Mouse (Mus musculus): ENCODE results near the gene Naa16.

Naa16 gene

DNA sequence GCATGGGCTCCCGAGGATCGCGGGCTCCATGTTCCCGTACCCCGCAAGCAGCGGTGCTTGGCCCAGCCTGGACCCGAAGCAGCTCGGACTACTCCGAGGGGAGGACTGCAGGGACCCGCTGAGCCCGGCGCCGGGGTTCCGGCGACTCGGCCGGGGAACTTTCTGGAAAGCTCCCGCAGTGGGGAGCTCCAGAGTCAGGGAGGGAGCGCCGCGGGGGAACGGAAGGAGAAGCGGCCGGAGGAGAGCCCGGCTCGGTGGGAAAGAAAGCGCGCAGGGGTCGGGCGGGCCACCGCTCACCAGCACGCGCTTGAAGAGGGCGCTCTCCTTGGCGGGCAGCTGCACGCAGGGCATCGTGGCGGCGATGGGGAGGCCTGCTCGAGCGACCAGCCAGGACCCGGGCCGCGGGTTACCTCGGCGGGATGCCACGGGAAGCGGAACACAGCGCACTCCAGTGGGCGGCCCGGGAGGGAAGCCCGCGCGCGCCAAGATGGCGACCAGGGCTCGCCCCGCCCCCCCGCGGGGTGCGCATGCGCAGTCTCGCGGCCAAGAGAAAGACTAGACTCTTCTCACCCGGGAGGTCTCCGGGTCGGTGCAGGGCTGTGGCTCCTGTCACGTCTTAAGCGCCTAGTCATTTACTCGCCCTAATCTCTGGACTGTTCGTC, at the start of gene Naa16:
Gene Naa16, minus strand, starts transcription at position 514 of the 662 bp plus-strand sequence.
- peak; percentile 88 to 98 for DNase-seq

DNA sequence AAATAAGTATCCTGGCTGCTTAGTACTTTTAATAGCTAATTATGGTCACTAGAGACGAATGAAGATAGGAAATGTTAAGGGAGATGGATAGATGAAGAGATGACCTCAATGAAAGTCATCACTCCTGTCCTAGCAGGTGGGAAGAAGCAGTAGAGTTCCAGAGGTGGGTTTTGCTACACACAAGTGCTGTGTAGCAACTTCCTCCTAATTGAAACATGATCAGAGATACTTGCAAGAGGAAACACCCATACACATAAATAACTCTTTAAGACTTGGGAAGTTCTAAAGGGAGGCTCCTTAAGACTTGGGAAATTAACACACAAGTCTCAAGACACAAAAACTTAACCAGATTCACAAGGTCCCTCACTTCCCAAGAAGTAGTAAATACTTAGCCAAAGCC, 43.5 kb upstream of the Naa16 start:
- no peak for DNase-seq

DNA sequence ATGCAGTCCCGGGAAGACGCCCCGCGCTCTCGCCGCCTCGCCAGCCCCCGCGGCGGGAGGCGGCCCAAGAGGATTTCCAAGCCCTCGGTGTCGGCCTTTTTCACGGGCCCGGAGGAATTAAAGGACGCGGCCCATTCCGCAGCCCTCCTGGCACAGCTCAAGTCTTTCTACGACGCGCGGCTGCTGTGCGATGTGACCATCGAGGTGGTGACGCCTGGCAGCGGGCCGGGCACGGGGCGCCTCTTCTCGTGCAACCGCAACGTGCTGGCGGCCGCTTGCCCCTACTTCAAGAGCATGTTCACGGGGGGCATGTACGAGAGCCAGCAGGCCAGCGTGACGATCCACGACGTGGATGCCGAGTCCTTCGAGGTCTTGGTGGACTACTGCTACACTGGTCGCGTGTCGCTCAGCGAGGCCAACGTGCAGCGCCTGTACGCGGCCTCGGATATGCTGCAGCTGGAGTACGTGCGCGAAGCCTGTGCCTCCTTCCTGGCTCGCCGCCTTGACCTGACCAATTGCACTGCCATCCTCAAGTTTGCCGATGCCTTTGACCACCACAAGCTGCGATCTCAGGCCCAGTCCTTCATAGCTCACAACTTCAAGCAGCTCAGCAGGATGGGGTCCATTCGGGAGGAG, 36.3 kb upstream of the Naa16 start:
- peak; percentile 16 to 26 for DNase-seq

DNA sequence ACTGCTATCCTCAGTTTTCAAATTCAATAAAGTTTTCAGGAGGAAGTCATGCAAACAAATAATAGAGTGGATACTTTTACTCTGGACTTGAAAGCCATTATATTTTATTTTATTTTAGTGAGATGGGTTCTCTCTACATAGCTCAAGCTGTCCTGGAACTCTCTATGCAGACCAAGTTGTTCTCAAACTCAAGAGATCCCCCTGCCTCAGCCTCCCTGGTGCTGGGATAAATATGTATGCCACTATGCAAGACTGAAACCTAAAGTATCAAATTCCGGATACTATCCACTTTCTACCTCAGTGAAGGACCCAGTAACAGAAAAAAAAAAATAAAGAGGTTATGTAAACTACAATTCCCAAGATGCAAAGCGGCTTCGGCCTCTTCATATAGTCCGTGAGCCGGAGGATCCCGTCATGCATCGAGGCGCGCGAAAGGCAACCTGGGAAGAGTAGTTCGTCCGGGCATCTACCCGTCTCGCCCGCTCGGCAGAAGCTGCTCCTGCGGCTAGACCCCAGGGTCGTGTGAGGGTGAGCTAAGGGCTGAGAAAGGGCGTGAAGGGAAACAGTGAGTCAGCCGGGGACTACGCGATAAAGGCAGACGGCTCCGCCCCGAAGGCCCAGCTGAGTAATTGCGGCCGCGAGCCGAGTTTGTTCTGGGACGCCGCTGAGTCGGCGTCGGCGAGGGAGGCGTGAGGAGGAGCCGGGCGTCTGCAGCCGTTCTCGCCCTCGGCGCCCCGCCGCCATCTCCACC, 35.6 kb upstream of the Naa16 start, which contains the start of gene Kbtbd7:
Gene Kbtbd7, plus strand, starts transcription at position 533 of the 751 bp plus-strand sequence.
- DNase-seq: peak; percentile 91 to 96

DNA sequence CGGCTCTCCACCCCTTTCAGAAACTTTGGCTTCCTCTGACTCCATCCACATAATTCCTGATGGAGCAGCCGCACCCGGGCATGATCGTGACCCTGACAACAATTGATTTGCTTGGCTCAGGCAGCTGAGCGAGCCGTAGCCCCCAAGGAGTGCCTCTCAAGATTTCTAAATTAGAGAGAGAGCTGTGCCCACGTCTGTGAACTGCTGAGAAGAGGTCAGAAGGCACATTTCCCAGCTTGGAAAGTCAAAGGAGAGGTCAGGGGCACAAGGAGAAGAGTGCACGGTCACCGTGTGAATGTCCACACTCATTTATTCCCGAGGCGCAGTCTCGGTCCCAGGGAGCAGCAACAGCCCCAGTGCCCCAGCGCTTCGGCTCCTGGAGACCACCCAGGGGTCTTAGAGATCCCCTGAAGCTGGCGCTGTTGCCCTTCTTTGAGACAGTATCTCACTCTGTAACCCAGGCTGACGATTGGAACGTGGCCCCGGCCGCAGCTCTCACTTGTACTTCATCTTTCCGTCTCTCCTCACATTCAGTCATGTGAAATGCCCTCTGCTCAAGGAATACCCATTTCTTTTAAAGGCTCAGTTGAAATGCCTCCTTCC, 29.6 kb upstream of the Naa16 start:
- no peak for DNase-seq

DNA sequence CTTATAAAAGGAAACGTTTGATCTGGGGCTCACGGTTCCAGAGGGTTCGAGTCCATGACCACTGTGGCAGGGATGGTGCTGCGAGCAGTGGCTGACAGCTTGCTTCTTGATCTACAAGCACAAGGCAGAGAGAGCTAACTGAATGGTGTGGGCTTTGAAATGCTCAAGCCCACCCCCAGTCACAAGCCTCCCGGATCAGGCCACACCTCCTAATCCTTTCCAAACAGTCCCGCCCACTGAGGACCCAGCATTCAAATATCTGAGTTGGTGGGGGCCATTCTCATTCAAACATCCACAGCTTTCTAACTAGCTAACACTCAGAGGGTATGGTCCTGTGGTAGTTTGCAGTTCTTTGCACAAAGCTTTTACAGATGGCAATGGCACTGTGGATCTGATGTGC, 22.5 kb upstream of the Naa16 start:
- DNase-seq: no peak

DNA sequence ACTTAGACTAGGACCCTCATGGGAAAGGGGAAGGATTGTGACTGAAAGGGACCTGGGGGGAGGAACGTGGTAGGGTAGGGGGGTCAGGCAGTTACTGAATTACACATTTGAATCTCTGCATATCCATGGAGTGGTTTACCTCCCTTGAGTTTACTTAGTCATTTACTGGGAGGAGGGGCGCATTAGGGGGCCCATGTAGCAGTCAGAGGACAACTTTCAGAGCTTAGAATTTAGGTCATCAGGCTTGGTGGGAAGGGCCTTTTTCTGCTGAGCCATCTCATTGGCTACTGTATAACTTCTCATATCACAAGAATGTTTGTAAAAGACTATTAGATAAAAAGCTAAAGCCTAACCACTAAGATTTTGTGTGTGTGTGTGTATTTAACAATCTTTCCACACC, 20.1 kb upstream of the Naa16 start:
- DNase-seq: no peak

DNA sequence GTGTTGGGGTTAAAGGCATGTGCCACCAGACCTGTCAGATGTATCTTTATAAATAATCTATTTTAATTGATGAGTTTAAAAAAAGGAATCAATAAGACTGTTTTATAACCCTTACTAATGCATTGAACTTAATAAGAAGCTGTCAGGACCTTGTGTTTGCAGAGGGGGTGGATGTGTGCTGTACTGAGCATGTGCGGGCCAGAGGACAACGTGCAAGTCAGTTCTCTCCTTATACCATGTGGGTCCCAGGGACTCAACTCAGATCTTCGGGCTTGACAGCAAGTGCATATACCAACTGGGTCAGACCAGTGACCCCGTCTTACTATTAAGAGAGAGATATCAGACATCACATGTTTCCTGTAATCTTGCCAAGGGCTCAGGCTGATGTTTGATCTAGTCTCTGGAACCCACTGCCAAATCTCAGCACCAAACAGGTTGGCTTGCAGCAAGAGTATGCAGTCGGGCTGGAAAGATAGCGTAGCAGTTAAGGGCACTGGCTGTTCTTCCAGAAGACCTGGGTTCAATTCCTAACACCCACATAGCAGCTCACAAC, 18.8 kb upstream of the Naa16 start:
- no peak for DNase-seq

DNA sequence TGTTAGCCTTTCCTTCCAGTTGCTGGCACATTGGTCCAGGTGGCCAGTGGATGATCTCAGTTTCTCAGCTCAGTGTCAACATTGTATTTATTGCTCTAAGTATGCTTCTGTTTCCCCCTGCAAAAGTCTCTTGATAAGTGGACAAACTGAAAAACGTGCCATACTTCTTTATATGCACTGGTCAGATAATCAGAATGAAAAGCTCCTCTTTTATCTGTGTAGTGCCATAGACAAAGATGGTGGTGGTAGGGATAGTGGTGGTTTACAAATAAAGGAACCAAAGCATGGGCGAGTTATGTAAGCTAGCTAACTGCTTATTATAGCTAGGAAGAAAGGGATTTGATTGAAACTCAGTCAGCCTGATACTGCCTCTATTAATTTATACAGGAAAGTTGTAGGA, 17.1 kb upstream of the Naa16 start:
- DNase-seq: no peak

DNA sequence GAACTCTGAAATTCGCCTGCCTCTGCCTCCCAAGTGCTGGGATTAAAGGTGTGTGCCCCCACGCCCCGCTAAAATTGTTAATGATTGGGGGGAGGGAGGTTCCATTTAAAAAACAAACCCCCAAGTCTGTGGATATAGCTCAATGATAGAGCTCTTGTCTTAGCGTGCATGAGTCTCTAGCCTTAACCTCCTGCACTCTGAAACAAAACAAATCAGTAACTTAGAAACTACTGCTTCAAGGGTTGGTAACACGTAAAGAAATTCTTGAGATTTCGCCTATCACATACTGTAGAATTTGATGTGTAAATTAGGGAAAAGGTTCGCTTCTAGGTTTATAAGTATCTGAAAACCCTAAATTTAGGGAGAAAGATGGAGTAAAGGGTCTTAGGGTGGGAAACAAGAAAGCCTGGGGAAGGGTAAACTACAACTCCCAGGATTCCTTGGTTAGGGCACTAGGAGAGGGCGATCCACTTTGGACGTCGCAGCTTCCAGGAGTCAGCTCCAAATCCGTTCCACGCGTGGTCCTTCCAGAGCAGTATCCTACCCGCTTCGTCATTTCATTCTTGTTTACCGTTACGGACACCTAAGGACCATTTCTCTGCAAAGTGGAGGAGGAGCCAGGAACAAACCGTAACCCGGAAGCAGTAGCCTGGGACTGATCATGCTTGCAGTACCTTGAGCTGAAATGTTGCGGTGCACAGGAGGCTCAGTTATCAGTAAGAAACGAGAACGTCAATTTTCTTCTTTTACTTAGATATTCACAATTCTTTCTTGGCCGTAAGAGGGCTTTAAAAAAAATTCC, 6.9 kb upstream of the Naa16 start, which contains the start of gene Mtrf1:
Gene Mtrf1, plus strand, starts transcription at position 452 of the 802 bp plus-strand sequence.
- DNase-seq: peak; percentile 74 to 76

DNA sequence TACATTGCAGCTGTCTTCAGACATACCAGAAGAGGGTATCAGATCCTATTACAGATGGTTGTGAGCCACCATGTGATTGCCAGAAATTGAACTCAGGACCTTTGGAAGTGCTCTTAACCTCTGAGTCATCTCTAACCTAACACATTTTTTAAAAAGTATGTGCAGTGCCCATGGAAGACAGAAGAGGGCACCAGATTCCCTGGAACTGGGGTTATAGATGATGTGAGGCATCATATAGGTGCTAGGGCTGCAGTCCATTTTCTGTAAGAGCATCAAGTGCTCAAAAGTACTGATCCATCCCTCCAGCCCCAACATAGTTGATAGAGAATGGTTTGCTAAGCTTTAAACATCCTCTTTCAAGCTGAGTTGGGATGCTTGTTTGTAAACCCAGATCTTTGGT, 4.0 kb upstream of the Naa16 start:
- peak in 1 of 2 experiments; percentile 12 for DNase-seq

DNA sequence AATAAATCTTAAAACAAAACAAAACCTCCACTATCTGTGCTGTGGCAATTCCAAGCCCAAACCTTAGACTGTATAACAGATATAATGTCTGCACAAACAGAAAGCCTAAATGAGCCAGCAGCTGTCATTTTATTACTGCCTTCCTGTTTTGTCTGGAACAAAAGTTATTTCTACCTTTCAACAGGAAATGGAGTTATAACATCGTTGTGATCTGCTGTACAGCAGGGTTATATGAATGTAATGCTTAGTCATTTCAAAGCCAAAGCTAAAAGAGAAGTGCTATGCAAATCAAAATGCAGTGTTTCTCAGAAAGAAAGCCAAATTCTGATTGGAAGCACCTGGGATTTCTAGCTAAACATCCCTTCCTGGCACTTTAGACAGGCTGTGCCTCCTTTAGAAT, 2.7 kb upstream of the Naa16 start:
- DNase-seq: no peak

DNA sequence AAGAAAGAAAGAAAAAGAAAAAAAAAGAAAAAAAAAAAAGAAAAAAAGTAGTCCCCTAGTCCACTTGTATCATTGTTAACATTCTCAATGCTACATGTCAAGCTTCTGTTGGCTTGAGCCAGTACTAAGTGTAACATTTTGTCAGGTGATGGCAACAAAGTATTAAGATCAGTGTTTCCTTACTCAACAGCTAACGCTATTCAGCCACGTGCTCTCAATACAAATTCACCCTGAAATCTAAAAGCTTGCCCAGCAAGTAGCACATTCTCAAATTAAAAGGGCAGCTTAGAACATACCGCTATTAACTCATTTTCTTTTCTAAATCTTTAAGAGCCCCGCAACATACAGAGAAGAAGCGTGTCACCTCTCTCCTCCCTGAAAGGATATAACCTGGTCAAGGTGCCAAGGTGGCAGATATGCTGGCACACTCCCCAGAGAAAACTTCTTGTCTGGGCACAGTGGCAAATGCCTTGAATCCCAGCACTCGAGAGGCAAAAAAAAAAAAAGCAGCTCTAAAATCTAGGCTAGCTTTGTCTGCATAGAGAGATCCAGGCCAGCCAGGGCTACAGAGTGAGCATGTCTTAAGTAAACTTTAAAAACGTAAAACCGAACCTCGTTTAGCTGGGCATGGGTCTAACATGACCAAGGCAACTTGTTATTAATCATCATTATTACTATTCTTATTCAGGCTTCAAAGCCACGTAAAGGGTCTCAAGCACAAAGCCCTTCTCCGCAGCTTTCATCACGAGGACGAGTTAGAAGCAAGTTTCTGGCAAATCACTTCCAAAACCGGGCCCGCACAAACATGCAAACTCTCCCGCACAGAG, 927 bp downstream of the Naa16 start:
- peak; percentile 61 to 64 for DNase-seq

DNA sequence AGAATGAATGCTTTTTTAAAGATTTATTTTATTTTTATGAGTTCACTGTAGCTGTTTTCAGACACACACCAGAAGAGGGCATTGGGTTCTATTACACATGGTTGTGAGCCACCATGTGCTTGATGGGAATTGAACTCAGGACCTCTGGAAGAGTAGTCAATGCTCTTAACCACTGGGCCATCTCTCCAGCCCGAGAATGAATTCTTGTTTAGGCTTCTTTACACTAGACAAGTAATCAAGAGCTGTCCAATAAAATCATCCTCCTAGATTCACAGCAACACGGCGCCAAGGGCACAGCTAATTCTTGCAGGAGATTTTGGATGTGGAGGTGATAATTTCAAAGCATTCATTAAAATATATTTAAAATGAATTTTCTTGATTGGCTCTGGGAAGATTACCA, 2.3 kb downstream of the Naa16 start:
- no peak for DNase-seq

DNA sequence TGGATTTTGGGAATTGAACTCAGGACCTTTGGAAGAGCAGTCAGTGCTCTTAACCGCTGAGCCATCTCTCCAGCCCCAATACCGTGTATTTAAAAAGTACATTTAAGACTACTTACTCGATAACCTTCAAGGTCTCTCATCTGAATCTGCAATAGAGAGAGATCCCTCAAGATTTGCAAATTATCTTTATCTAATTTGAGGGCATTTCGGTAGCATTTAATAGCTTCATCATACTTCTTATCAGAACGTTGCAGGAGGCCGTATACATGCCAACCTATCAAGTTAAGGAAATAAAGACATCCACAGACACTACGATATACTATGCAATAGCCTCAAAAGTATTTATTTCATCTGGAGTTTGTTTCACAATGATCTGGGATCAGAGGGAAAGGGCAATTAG, 7.5 kb downstream of the Naa16 start:
- no peak for DNase-seq

DNA sequence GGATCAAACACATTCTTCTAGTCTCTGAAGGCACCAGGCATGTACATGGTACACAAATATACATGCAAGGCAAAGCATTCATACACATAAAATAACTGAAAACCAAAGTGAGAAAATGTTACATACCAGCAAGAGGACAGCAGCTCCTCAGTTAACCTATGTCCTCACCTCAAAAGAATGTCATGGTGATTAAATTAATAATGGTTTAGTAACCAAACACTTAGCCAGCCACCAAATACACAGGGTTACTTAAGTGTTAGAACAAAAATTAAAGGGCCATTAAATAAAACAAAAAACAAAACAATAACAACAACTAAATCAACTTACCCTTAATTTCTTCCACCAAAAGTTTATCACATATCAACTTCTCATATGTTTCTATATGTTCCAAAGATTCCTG, 13.5 kb downstream of the Naa16 start:
- no peak for DNase-seq

DNA sequence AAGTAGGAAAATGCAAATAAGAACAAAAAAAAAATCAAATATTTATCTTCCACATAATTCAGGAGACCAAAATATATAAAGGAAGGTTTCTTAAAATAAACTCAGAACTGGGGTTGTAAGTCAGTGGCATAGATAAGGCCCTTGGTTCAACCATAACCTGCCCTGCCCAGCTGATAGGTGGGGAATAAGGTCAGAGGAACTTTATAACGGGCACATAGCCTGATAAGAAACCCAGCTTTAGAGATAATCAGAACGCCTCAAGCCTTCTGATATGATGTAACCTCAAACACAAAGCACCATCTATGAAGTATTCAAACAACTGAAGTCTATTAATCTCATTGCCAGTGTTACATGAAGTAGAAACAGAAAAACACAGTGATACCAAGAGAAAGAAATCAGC, 32.5 kb downstream of the Naa16 start:
- no peak for DNase-seq

DNA sequence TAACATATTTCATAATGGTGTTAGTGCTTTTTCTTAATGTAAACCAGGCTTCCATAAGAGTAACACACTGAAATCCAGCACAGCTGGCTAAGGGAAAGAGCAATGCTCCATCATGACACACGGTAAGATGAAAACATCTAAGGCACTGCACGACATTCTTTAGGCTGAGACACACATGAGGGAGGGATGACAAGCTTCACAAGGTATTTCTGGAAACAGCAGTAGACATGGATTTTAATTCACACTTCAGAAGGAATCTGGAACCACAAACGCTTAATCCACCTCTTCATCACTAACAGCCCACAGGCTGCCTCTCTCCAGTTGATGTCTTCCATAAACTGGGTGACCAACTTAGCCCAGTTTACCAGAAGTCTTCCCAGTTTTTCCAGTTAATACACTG, 44.2 kb downstream of the Naa16 start:
- no peak for DNase-seq

DNA sequence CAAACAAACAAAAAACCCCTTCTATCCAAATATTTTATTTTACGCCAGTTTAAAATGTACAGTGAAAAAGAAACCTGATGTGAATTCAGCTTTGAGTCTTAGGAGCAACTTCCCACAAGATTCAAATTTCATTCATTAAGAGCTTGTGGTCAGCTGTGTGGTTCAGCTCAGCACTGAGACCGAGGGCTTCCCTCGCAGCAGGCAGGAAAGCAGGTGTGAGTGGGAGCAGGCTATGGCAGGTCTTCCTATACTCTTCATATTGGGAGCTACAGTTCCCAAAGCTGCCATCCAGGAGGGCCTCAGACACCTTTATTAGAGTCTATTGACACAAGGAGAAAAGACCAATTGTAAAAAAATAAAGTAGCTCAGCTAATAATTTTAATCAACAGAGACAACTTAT, 55.0 kb downstream of the Naa16 start:
- no peak for DNase-seq

DNA sequence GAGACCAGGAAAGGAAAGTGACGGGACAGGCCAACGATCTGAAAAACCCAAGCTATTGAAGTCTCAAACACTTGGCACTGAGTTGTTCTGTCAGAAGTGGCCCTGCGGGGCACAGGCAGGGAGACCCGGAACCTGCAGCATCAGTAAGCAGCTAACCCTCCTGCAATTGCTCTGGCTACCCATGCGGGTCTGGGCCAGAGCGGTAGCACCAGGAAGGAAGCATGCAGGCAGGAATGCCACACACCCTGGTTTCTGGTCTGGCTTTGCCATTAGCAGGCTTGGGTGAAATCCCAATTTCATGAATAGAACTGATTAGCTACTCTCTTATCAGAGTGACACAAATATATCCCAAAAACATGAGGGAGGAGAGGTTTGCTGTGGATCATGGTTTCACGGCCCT, 58.6 kb downstream of the Naa16 start:
- DNase-seq: no peak

DNA sequence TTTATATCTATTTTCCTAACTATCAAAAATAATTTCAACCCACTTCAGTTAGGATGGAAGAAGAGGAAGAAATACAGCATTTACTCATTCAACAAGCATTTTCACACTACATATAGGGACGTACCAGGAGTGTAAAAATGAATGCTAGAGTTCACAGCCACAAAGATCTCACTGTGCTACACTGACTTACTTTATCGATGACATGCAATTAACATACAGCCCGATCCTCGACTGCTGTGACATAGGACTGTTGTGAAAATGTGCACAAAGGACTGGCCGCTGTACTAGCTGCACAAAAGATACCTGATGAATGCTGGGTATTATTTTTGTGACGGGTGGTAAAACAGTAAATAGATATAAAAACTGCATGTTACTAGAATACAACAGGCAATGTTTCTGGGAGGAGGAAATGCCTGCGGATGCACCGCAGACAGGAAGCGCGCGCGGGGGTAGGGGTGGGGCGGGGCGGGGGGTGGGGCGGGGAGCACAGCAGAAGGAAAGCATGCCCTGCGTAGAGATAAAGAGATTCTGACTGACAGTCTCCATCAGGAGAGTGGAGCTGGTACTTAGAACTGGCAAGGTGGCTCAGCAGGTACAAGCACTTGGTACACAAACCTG, 59.5 kb downstream of the Naa16 start:
- DNase-seq: no peak

Data from cerebellum, adult 18-20 months (tissue).